Mouse (Mus musculus): ENCODE data around the gene Bak1.
"Not testable (repeated sequence)": the region's sequence is repeated elsewhere in the genome, so short reads cannot be mapped to it uniquely, and the experiment has no call there.

Bak1 gene

GRCm38 (mm10) chr17:26977354-26977753 lies 51.5 kb downstream of the Bak1 start:
- DNase-seq, result not testable (repeated sequence)

- DNase-seq, result no peak
Measured at GRCm38 (mm10) chr17:26975415-26975814, 53.4 kb downstream of the Bak1 start.

- no peak for DNase-seq
Measured at GRCm38 (mm10) chr17:26974547-26974946, 54.3 kb downstream of the Bak1 start.

- DNase-seq, result peak; percentile 96
Measured at GRCm38 (mm10) chr17:26972703-26973574, 55.9 kb downstream of the Bak1 start, which contains the start of gene Zbtb9. Zbtb9 (plus strand) TSS chr17:26973167.

DNA sequence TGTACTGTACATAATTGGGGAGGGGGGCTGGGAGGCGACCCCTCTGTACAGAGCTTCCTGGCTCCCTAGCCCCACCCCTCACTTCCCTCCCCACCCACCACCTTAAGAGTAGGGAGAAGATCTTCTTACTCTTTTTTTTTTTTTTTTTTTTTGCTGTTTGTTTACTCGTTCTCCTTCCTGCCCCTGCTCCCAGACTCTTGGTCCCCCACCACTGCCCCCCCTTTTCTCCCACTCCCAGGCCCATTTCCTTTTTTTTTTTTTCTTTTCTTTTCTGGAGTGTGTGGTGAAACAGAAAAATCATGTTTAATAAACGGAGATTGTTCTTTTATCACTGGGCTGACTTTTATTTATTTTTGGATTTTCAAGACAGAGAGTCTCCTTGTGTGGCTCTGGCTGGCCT lies 56.7 kb downstream of the Bak1 start:
- no peak for DNase-seq

DNA sequence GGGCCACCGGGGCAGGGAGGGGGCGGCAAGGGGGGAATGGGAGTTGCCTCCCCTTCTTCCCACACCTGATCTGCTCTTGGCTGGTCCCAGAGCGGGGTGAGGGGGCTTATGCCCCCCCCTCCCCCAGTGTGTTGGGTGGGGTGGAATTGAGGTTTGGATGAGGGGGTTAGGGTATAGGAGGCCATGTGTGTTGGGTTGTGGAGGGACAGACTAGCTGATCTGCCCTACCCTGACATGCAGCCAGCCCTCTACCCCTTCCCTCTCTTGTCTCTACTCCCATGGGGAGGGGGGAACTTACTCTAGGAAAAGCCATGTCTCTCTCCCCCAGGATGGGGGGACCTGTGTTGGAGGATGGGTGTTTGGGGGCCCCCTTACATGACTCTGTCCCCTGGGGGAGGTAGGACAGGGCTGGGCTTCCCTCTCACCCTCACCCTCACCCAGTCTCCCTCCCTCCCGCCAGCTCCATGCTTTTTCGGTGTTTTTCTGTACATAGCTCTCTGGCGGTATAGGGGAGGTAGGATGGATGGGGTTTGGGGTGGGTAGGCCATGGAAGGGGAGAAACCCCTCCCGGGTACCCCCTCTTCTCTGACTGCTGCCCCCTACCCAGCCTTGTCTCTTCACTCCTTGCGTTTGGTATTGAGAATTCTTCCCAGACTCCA lies 57.4 kb downstream of the Bak1 start:
- no peak for DNase-seq

- no peak for DNase-seq
Measured at GRCm38 (mm10) chr17:26970221-26970620, 58.6 kb downstream of the Bak1 start.
